Mouse (Mus musculus): Measurements from ENCODE around the gene Gm10031. TPM values are rescaled to one million over a fixed set of nuclear protein-coding genes. Genes with fewer than 3 reads are reported as not detected.

Gm10031 gene
- polyA plus RNA-seq, 1 experiment: 3.6 TPM

DNA sequence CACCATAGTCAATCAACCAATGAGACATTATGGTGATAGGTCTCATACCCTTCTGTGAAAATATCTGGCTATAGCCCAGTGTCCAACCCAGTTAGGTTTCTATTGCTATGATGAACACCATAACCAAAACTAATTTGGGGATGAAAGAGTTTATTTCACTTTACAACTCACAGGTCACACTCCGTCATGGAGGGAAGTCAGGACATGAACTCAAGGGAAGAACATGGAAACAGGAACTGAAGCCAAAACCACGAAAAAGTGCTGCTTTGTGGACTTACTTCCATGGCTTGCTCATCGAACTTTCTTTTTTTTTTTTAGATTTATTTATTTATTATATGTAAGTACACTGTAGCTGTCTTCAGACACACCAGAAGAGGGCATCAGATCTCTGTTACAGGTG, 9.7 kb downstream of the Gm10031 start:
- H3ac ChIP-seq (ENCODE audit: control insufficient read depth, insufficient read length): no peak overlapping the region
- no peaks in the 10 kb centered on the region for H3K27me3 ChIP-seq (ENCODE audit: control insufficient read depth, insufficient read depth, insufficient read length)
- no peak for TF ChIP-seq MYOG (IDR thresholded peaks at IDR 0.05; ENCODE audit: control insufficient read depth in 1 of 3, insufficient read depth in 1 of 3, insufficient read length in 2 of 3, low read depth in 2 of 3)
- TF ChIP-seq MYOD1 (IDR thresholded peaks at IDR 0.05; ENCODE audit: control insufficient read depth in 1 of 3, insufficient read length in 2 of 3, low read depth in 2 of 3): no peak
- TF ChIP-seq E2F4 (IDR thresholded peaks at IDR 0.05; ENCODE audit: insufficient read depth): no peak
- no peak for TF ChIP-seq TCF12 (IDR thresholded peaks at IDR 0.05; ENCODE audit: insufficient read depth, poor library complexity, severe bottlenecking)
- no peak for TF ChIP-seq POLR2A (IDR thresholded peaks at IDR 0.05; ENCODE audit: insufficient read length, low read depth)
- no peak for TF ChIP-seq MAX (IDR thresholded peaks at IDR 0.05; ENCODE audit: low read depth)
- TF ChIP-seq REST (IDR thresholded peaks at IDR 0.05; ENCODE audit: insufficient read depth, insufficient read length): no peak
- no peak for TF ChIP-seq SRF (IDR thresholded peaks at IDR 0.05; ENCODE audit: control insufficient read depth, insufficient read length, low read depth)
- TF ChIP-seq TCF3 (IDR thresholded peaks at IDR 0.05; ENCODE audit: insufficient read length, low read depth): no peak
- no peak for TF ChIP-seq USF1 (IDR thresholded peaks at IDR 0.05; ENCODE audit: low read depth)
- TF ChIP-seq CEBPB (IDR thresholded peaks at IDR 0.05; ENCODE audit: insufficient read depth, poor library complexity, severe bottlenecking): no peak
- no peak for TF ChIP-seq POLR2AphosphoS2 (IDR thresholded peaks at IDR 0.05; ENCODE audit: insufficient read length, low read depth)
- H3K4me2 ChIP-seq (ENCODE audit: low read depth): no peak overlapping the region
- no peaks in the 10 kb centered on the region for H3K79me2 ChIP-seq (ENCODE audit: control insufficient read depth, insufficient read depth)
- H3K4me3 ChIP-seq: no peak overlapping the region
- no peaks in the 10 kb centered on the region for H3K36me3 ChIP-seq (ENCODE audit: control insufficient read depth, insufficient read depth)

DNA sequence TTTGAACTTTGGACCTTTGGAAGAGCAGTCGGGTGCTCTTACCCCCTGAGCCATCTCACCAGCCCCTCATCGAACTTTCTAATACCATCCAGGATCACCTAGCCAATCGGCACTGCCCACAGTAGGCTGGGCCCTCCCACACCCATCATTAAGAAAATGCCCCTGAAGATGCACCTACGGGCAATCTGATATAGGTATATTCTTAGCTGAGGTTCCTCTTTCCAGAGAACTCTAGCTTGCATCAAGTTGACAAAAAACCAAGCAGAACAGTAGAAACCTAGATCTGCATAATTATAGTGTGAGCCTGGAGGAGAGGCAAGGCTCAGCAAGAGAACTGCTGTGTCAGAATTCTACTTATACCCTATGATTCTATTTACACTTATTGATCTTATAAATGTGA, 10.1 kb downstream of the Gm10031 start:
- Histone ChIP-seq H3K4me2 (ENCODE audit: low read depth) (no peak overlapping the region), H3K36me3 (ENCODE audit: control insufficient read depth, insufficient read depth) (no peaks in the 10 kb centered on the region), H3K27me3 (ENCODE audit: control insufficient read depth, insufficient read depth, insufficient read length) (no peaks in the 10 kb centered on the region), H3K79me2 (ENCODE audit: control insufficient read depth, insufficient read depth) (no peaks in the 10 kb centered on the region), H3ac (ENCODE audit: control insufficient read depth, insufficient read length) (no peak overlapping the region), H3K4me3 (no peak overlapping the region)
- TF ChIP-seq MYOG (IDR thresholded peaks at IDR 0.05; ENCODE audit: control insufficient read depth in 1 of 3, insufficient read depth in 1 of 3, insufficient read length in 2 of 3, low read depth in 2 of 3) (no peak), MYOD1 (IDR thresholded peaks at IDR 0.05; ENCODE audit: control insufficient read depth in 1 of 3, insufficient read length in 2 of 3, low read depth in 2 of 3) (no peak), SRF (IDR thresholded peaks at IDR 0.05; ENCODE audit: control insufficient read depth, insufficient read length, low read depth) (no peak), MAX (IDR thresholded peaks at IDR 0.05; ENCODE audit: low read depth) (no peak), CEBPB (IDR thresholded peaks at IDR 0.05; ENCODE audit: insufficient read depth, poor library complexity, severe bottlenecking) (no peak), TCF3 (IDR thresholded peaks at IDR 0.05; ENCODE audit: insufficient read length, low read depth) (no peak), E2F4 (IDR thresholded peaks at IDR 0.05; ENCODE audit: insufficient read depth) (no peak), REST (IDR thresholded peaks at IDR 0.05; ENCODE audit: insufficient read depth, insufficient read length) (no peak), TCF12 (IDR thresholded peaks at IDR 0.05; ENCODE audit: insufficient read depth, poor library complexity, severe bottlenecking) (no peak), POLR2AphosphoS2 (IDR thresholded peaks at IDR 0.05; ENCODE audit: insufficient read length, low read depth) (no peak), POLR2A (IDR thresholded peaks at IDR 0.05; ENCODE audit: insufficient read length, low read depth) (no peak), USF1 (IDR thresholded peaks at IDR 0.05; ENCODE audit: low read depth) (no peak)

DNA sequence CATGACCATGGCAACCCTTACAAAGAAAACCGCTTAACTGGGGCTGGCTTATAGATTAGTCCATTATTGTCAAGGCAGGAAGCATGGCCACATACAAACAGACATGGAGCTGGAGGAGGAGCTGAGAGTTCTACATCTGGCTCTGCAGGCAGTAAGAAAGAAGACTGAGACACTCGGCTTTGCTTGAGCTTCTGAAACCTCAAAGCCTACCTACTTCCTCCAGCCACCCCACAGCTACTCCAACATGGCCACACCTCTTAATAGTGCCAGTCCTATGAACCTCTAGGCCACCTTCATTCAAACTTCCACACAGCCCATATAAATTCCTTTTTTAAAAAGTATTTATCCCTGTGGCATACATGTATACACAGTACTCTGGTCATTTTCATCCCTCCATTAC, 13.2 kb downstream of the Gm10031 start:
- H3K27me3 ChIP-seq (ENCODE audit: control insufficient read depth, insufficient read depth, insufficient read length): no peaks in the 10 kb centered on the region
- H3ac ChIP-seq (ENCODE audit: control insufficient read depth, insufficient read length): no peak overlapping the region
- TF ChIP-seq TCF12 (IDR thresholded peaks at IDR 0.05; ENCODE audit: insufficient read depth, poor library complexity, severe bottlenecking) (no peak), MAX (IDR thresholded peaks at IDR 0.05; ENCODE audit: low read depth) (no peak), MYOD1 (IDR thresholded peaks at IDR 0.05; ENCODE audit: control insufficient read depth in 1 of 3, insufficient read length in 2 of 3, low read depth in 2 of 3) (no peak), POLR2AphosphoS2 (IDR thresholded peaks at IDR 0.05; ENCODE audit: insufficient read length, low read depth) (no peak), POLR2A (IDR thresholded peaks at IDR 0.05; ENCODE audit: insufficient read length, low read depth) (no peak), USF1 (IDR thresholded peaks at IDR 0.05; ENCODE audit: low read depth) (no peak), CEBPB (IDR thresholded peaks at IDR 0.05; ENCODE audit: insufficient read depth, poor library complexity, severe bottlenecking) (no peak)

DNA sequence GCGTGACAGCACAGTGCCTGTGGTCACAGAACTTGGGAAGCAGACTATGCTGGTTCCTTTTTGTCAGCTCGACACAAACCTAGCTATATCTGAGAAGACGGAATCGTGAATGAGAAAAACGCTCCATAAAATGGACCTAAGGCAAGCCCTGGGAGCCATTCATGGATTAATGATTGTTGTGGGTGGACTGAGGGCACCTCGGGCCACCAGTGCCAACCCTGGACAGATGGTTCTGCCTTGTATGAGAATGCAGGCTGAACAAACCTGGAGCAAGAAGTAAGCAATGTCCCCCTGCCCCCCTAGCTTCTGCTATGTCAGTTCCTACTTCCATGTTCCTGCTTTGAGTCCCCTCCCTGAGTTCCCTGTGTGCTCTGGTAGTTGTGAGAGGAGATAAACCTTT, 13.9 kb downstream of the Gm10031 start:
- Histone ChIP-seq H3K27me3 (ENCODE audit: control insufficient read depth, insufficient read depth, insufficient read length) (no peaks in the 10 kb centered on the region), H3ac (ENCODE audit: control insufficient read depth, insufficient read length) (no peak overlapping the region), H3K79me2 (ENCODE audit: control insufficient read depth, insufficient read depth) (no peaks in the 10 kb centered on the region), H3K36me3 (ENCODE audit: control insufficient read depth, insufficient read depth) (no peaks in the 10 kb centered on the region), H3K4me2 (ENCODE audit: low read depth) (no peak overlapping the region), H3K4me3 (no peak overlapping the region)
- TF ChIP-seq POLR2AphosphoS2 (IDR thresholded peaks at IDR 0.05; ENCODE audit: insufficient read length, low read depth) (no peak), MYOG (IDR thresholded peaks at IDR 0.05; ENCODE audit: control insufficient read depth in 1 of 3, insufficient read depth in 1 of 3, insufficient read length in 2 of 3, low read depth in 2 of 3) (no peak), SRF (IDR thresholded peaks at IDR 0.05; ENCODE audit: control insufficient read depth, insufficient read length, low read depth) (no peak), TCF12 (IDR thresholded peaks at IDR 0.05; ENCODE audit: insufficient read depth, poor library complexity, severe bottlenecking) (no peak), CEBPB (IDR thresholded peaks at IDR 0.05; ENCODE audit: insufficient read depth, poor library complexity, severe bottlenecking) (no peak), USF1 (IDR thresholded peaks at IDR 0.05; ENCODE audit: low read depth) (no peak), MAX (IDR thresholded peaks at IDR 0.05; ENCODE audit: low read depth) (no peak), REST (IDR thresholded peaks at IDR 0.05; ENCODE audit: insufficient read depth, insufficient read length) (no peak), POLR2A (IDR thresholded peaks at IDR 0.05; ENCODE audit: insufficient read length, low read depth) (no peak), TCF3 (IDR thresholded peaks at IDR 0.05; ENCODE audit: insufficient read length, low read depth) (no peak), MYOD1 (IDR thresholded peaks at IDR 0.05; ENCODE audit: control insufficient read depth in 1 of 3, insufficient read length in 2 of 3, low read depth in 2 of 3) (no peak), E2F4 (IDR thresholded peaks at IDR 0.05; ENCODE audit: insufficient read depth) (no peak)

More for the DNA sequence above, 13.2 kb downstream of the Gm10031 start:
- Histone ChIP-seq H3K36me3 (ENCODE audit: control insufficient read depth, insufficient read depth) (no peaks in the 10 kb centered on the region), H3K4me2 (ENCODE audit: low read depth) (no peak overlapping the region), H3K79me2 (ENCODE audit: control insufficient read depth, insufficient read depth) (no peaks in the 10 kb centered on the region), H3K4me3 (no peak overlapping the region)

Measured in myocyte (in vitro differentiated cells).